Mouse (Mus musculus) right cerebral cortex, postnatal 10 days (tissue): ENCODE results near the gene Dnajc11.

Experiments used
- DNase-seq, 2 experiments: peaks; one replicate each; pipeline ENCODE4 v3.0.0; 2021; ENCODE audit warnings: low spot score in 2 of 2

Gene Dnajc11

GRCm38 (mm10) chr4:151985886-151986285 is 52.4 kb downstream of the Dnajc11 start:
- DNase-seq = peak in 1 of 2 experiments; percentile 35

DNA sequence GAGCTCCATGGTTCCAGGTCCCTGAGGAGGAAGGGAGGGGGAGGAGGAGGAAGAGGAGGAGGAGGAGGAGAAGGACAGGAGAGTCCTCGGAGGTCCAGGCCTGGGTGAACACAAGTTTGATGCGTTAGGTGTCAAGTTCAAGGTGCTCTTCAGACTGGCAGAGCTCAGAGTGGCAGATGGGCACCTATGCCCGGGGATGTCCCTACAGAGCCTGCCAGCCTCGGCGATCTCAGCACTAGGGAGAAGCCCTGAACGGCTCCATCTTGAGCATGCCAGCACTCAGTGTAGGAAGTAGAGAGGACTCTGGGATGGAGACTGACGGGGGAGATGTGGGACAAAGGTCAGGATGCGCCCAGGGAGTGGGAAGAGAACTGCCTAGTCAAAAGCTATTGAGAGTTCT is 53.2 kb downstream of the Dnajc11 start:
- peak in 1 of 2 experiments; percentile 27 for DNase-seq

DNA sequence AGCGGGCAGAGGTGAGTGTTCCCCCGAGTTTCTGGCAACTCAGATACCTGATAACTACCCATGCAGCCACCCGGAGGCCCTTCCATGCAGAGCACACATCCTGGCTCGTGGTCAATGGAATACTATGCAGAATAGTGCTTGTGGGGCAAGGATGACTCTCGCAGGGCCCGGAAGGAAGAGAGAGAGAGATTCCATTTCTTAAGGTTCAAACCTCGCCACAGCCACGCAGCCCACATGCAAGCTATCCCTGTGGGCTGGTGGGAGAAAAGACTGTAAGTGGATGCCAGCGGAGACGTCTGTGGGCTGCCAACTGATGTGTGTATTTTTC is 54.5 kb downstream of the Dnajc11 start:
- no peak for DNase-seq

GRCm38 (mm10) chr4:151988342-151989109 is 55.0 kb downstream of the Dnajc11 start, which contains the start of gene Thap3:
Thap3 (minus strand) TSS chr4:151988997.
- peak; percentile 85 to 87 for DNase-seq

DNA sequence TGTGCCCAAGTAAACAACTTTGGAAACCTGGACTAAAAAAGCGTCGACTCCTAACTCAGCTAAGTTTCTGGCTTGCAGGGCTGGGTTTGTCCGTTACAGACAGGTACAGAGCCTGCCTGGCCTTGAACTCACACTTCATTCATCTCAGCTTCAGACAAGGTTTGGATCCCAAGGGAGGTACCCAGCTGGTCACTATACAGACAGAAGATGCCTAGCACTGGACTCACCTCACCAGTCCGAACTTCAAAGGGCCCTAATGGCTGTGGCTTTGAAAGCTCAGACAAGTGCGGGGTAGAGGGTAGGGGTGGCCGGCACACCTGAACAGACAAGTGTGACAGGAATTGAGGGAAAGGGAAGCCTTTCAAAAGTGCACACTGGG is 55.6 kb downstream of the Dnajc11 start:
- no peak for DNase-seq

DNA sequence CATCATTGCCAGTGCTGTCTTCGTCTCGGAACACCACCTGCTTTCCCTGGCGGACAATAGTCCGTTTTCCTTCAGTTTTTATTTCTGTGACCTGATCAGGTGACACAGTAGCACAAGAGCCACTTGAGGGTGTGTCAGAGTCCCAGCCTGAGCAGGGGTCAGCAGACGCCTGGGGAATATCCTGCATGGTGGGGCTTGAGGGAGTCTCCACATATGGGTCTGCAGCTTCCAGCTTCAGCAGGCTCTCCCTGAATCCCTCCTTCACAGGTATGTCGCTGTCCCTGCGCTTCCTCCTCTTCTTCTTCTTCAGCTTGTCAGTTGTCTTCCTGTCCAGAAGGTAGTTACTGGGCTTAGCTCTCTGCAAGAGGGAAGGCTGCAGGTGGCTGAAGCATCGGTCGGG is 58.6 kb downstream of the Dnajc11 start:
- no peak for DNase-seq

DNA sequence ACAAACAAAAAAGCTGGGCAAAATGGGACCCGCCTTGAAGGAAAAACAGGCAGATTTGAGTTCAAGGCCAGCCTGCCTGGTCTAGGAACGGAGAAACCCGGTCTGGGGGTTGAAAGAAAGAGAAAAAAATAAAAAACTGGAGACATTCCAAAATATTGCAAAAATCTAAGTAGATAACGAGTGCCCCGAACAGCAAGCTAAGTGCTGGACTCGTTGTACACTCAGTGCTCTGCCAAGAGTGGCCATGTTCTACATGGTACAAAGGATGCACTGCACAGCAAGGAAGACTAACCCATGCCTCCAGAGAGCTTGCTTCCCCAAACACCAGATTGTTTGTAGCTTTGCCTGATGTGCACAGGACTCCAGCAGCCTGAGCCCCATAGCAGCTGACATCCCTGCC is 59.5 kb downstream of the Dnajc11 start:
- no peak for DNase-seq

DNA sequence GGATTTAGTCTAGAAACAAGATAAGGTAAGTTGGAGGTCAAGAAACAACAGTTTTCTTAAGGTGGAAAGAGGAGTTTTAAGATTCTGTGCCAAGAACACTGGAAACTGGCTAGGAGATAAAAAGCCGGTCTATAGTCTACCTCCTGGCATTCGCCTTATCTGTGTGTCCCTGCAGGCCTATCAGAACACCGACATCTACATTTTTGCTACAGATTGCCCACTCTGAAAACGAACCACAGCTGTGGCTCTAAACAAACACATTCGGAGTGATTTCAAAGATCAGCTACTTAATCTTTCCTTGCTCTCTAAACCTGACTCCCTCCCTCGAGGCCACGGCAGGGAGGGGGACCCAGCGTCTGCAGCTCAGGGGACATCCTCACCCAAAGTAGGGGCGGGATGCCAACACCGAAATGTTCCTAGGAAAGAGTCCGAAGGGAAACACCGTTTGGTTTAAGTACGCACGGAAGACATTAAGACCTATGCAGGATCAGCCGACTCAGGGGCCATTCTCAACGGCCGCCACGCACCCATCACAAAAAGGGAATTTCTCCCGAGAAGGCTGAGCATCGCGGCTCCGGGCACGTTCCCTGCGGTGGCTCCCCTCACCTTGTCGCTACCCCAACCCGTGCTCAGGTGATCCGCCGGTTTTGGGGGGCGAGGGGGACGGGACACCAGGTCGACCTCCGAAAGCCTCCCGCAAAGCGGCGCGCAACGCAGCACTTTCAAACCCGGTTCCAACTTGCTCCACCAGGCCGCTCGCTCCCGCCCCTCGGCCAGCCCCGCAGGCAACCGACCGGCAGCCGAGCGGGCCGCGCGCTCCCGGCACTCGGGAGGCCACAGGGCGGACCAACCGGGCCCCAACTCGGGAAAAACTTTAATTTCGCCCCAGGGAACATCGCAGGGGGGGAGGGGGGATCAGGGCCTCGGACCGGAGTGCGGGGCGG is 61.0 kb downstream of the Dnajc11 start:
- no peak for DNase-seq

DNA sequence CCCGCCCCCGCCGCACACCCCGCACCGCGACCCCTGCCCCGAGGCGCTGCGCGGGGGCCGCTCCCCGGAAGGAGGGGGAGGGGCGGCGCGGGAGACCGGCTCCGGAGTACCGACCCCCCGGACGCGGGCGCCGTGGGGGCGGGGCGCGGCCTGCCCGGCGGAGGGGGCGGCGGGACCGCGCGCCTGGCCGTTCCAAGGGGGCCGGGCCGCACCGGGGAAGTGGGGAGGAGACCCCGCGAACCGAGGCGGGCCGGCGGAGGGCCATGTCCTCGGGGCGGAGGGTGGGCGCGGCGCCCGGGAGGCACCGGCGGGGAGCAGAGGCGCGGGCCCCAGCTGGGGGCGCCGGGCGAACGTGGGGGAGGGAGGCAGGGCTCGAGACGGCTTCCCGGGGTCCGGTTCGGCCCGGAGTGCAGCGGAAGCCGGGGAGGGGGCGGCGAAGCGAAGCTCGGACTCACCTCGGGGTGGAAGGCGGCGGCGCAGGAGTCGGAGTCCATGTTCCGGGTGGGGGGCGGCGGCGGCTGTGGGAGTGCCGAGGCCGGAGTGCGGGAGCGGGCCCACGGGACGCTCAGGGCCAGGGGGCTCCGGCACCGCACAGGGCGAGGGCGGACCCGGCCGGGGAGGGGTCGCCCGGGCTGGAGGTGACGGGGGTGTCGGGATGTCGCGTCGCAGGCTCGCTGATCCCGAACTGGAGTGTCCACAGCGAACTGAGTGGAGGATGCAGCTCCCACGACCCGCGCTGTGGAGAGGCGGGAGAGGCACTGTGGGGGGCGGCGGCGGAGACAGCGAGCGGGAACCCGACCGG is 62.1 kb downstream of the Dnajc11 start:
- peak; percentile 71 to 73 for DNase-seq

GRCm38 (mm10) chr4:151996173-151996950 is 62.9 kb downstream of the Dnajc11 start, which contains the start of gene Phf13:
Phf13 (minus strand) TSS chr4:151996258.
- peak; percentile 100 for DNase-seq

- DNase-seq = no peak
These were observed 63.4 kb downstream of the Dnajc11 start for GRCm38 (mm10) chr4:151996951-151997222.

- DNase-seq = no peak
These were observed 64.2 kb downstream of the Dnajc11 start for GRCm38 (mm10) chr4:151997701-151998100.

DNA sequence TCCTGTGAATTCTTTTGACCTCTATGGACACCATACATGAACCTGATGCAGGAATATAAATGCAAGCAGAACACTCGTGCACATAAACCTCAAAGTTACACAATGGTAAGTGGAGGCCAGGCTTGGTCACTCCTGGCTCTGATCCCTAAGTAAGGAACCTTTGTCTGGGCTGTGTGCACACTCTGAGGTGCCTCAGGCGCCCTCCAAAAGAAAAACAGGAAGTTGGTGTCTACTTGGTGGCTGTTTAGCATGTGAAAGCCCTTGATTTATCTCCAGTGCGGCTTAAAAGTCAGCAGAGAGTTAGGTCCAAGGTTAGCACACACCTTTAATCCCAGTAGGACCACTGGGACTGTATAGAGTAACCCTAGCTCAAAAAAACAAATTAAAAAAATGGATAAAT is 66.0 kb downstream of the Dnajc11 start:
- no peak for DNase-seq

- no peak for DNase-seq
These were observed 67.4 kb downstream of the Dnajc11 start for GRCm38 (mm10) chr4:152000906-152001305.

GRCm38 (mm10) chr4:152001335-152001734 is 67.8 kb downstream of the Dnajc11 start:
- no peak for DNase-seq

- no peak for DNase-seq
These were observed 68.6 kb downstream of the Dnajc11 start for GRCm38 (mm10) chr4:152002063-152002462.

DNA sequence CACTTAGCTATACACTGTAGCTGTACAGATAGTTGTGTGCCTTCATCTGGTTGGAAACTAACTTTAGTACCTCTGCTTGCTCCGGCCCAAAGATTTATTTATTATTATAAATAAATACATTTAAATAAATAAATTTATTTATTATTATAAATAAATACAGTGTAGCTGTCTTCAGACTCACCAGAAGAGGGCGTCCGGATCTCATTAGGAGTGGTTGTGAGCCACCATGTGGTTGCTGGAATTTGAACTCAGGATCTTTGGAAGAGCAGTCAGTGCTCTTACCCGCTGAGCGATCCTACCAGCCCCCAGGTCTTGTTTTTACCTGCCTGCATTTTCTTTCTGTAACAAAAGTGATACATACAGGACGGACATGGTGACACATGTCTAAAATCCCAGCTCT is 72.6 kb downstream of the Dnajc11 start:
- no peak for DNase-seq

GRCm38 (mm10) chr4:152006812-152007211 is 73.3 kb downstream of the Dnajc11 start:
- DNase-seq = no peak

DNA sequence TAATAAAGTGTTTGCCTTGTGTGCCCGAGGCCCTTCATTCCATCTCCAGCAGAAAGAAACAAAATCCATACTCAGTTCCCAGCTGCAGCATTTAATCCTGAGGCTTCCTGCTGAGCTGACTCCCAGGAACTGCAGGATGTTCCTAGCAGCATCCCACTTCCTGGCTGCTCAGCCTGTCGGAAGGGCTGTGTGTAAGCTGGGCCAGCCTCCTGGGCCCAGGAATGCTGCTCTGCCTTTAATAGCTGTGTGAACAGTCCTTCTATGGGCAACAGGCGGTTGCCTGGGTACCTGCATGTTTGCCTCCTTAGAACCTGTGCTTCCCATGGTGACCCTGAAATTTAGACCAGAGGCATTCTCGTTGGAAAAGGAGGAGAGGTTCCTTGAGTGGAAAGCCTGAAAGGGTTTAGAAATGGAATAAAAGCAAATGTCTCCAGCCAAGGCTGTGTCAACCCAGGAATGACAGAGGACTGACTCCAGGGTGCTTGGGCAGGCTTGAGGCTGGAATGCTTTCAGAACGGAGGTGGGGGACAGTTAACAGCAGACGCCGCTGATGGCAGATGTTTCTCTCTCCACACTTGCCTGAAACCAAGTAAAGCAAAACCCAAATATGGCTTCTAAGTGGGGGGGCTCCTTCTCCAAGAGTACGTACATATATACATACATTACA is 74.1 kb downstream of the Dnajc11 start:
- no peak for DNase-seq

DNA sequence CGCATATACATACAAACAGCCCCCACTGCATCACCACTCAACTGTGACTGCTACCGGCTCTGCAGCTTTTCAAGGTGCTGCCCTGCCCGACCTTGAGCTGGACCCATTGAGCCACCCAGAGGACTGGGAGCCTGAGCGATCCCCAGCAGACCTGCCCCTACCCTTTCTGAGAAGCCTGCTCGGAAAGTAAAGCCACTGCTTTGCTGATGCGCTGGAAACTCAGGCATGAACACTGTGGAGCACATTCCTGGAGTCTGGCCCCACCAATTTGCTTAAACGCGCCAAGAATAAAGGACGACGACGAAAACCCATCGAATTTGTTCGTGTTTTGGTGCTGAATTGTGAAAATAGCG is 74.6 kb downstream of the Dnajc11 start:
- DNase-seq = no peak

GRCm38 (mm10) chr4:152008622-152009075 is 75.2 kb downstream of the Dnajc11 start, which contains the start of gene Klhl21:
Klhl21 (plus strand) TSS chr4:152008803.
- DNase-seq = peak; percentile 95
